Mouse (Mus musculus) brown adipose tissue, adult 24 weeks (tissue): ENCODE data around the gene Sel1l3. TPM values are rescaled to one million over a fixed set of nuclear protein-coding genes. Genes with fewer than 3 reads are reported as not detected.

ENCODE experiments used
- H3K27ac ChIP-seq: fragments of 200-500 bp; replicated peaks from 2 replicates; pipeline ENCODE4 v1.5.1; 2012; ENCODE audit warnings: low read depth, mild to moderate bottlenecking, low read length
- H3K4me1 ChIP-seq: fragments of 200-500 bp; 2 replicates; pipeline ENCODE4 v1.6.1; 2012; ENCODE audit warnings: low read length, mixed read lengths; ENCODE audit not compliant: control insufficient read depth, insufficient read depth, insufficient read length
- H3K4me3 ChIP-seq: fragments of 200-500 bp; 2 replicates; pipeline ENCODE4 v1.5.1; 2012; ENCODE audit warnings: low read depth, mild to moderate bottlenecking, low read length, moderate library complexity; ENCODE audit not compliant: insufficient read depth
- polyA plus RNA-seq: library from polyadenylated mRNA; stranded (reverse); fragments of >200 nt; gene quantifications from 2 replicates; pipeline ENCODE4 v1.2.4, GENCODE M21; 2012; ENCODE audit not compliant: missing spikeins, insufficient read depth, insufficient read length

Gene Sel1l3
- polyA plus RNA-seq, result 0.25 and 0.48 TPM in 2 replicates

DNA sequence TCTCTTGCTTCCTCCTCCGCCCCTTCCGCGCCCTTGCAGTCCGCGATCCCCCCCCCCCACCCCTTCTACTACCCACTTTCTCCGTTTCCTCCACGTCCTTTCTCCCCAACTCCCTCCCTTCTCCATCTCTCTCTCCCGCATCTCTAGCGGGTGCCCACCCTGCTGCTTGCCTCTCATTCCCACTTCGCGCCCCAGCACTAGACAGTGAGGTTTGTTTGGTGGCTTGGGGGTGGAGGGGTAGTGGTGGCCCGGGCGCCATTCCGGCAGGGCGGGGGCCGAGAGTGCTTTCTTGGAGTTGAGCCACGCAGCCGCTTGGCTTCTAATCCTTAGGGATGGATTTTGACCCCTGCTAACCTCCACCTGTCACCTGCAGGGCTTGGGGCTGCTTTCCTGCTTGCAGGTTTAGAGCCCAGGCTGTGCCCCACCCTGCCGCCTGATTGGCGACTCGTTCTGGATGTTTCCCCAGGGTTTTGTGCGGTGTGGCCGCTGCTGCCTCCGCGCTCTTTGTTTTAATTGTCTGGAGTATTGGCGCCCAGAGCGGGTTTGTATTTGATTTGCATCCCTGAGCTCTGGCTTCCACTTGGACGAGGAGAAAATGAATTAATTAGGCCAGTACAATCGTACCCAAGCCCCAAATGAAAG lies at the start of gene Sel1l3:
TSS of gene Sel1l3 (minus strand) at position 217 of the 642 bp plus-strand sequence.
- no peak within 1 kb of the TSS for H3K27ac ChIP-seq
- peaks cover 3% of the 10 kb centered on the region; the same call in 1 of the 2 replicates for H3K4me1 ChIP-seq
- peak within 1 kb of the TSS; percentile 40 for H3K4me3 ChIP-seq

DNA sequence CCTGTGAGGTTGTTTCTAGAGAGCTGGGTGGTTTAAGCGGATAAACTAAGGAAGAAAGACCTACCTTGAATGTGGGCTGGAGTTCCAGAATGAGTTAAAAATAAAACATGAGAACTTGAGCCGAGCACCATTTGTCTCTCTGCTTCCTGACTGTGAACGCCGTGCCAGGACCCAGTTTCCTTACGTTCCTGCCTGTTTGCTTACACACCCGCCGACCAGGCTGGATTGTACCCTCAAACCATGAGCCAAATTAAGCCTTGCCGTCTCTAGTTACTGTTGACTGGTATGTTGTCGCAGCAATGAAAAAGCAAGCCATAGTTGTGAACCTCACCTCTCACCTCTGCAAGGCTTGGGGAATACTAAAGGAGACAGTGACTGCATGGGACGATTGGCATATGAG lies 48.3 kb upstream of the Sel1l3 start:
- H3K4me1 ChIP-seq, result no peaks in the 10 kb centered on the region; the same call in 1 of the 2 replicates
- H3K27ac ChIP-seq, result no peak overlapping the region
- no peak overlapping the region for H3K4me3 ChIP-seq

DNA sequence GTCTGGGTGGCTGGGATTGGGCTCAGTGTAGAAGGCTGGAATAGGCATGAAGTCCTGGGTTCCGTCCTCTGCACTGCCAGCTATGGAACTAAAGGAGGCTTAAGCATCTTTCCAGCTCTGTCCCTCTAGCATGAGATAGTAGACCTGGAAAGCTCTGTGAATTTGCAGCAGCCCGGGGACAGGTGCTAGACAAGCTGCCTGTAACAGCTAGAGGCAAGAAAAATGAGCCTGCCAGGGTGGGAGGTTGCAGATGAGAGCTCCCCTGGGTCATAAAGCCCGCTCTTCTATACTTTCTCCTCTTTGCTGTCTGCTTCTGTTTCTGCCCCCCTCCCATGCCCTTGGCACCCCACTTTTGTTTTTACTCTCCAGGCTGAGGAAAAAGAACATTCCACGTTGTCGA lies 46.2 kb upstream of the Sel1l3 start:
- no peak overlapping the region for H3K27ac ChIP-seq
- H3K4me1 ChIP-seq, result no peaks in the 10 kb centered on the region; the same call in 1 of the 2 replicates
- no peak overlapping the region for H3K4me3 ChIP-seq

GRCm38 (mm10) chr5:53258038-53258786 lies 44.5 kb upstream of the Sel1l3 start:
- Histone ChIP-seq H3K4me3 (peak overlapping the region; percentile 4; the same call in 1 of the 2 replicates), H3K27ac (no peak overlapping the region)

DNA sequence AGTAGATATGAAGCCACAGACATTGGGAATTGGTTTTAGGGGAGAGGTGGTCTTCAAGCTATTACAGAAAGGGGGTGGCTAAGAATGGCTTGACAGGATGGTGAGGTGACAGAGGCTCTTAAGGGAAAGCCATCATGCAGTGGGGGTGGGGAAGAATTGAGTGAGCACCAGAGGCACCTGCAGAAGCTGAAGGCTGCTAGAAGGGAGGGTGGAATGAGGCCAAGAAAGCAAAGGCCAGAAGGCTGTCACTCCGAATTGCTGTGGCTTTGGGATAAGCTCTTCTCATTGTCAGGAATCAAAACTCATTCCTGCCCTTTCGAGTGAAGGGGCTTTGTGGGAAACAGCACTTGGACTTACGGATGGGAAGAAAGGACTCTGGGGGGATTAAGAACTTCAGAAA lies 41.1 kb upstream of the Sel1l3 start:
- Histone ChIP-seq H3K4me1 (no peaks in the 10 kb centered on the region; the same call in 1 of the 2 replicates), H3K4me3 (no peak overlapping the region), H3K27ac (no peak overlapping the region)

More at GRCm38 (mm10) chr5:53258038-53258786, 44.5 kb upstream of the Sel1l3 start:
- H3K4me1 ChIP-seq, result no peaks in the 10 kb centered on the region; the same call in 1 of the 2 replicates

GRCm38 (mm10) chr5:53254154-53254553 lies 40.4 kb upstream of the Sel1l3 start:
- no peak overlapping the region for H3K27ac ChIP-seq
- H3K4me1 ChIP-seq, result no peaks in the 10 kb centered on the region; the same call in 1 of the 2 replicates
- H3K4me3 ChIP-seq, result no peak overlapping the region

- Histone ChIP-seq H3K4me3 (no peak overlapping the region), H3K27ac (no peak overlapping the region), H3K4me1 (no peaks in the 10 kb centered on the region; the same call in 1 of the 2 replicates)
These were observed 35.8 kb upstream of the Sel1l3 start for GRCm38 (mm10) chr5:53249431-53250061.

GRCm38 (mm10) chr5:53248499-53248898 lies 34.8 kb upstream of the Sel1l3 start:
- Histone ChIP-seq H3K27ac (no peak overlapping the region), H3K4me1 (no peaks in the 10 kb centered on the region; the same call in 1 of the 2 replicates)

GRCm38 (mm10) chr5:53243933-53244332 lies 30.2 kb upstream of the Sel1l3 start:
- no peak overlapping the region for H3K27ac ChIP-seq
- no peaks in the 10 kb centered on the region; the same call in 1 of the 2 replicates for H3K4me1 ChIP-seq
- no peak overlapping the region for H3K4me3 ChIP-seq

More at GRCm38 (mm10) chr5:53248499-53248898, 34.8 kb upstream of the Sel1l3 start:
- H3K4me3 ChIP-seq, result no peak overlapping the region

DNA sequence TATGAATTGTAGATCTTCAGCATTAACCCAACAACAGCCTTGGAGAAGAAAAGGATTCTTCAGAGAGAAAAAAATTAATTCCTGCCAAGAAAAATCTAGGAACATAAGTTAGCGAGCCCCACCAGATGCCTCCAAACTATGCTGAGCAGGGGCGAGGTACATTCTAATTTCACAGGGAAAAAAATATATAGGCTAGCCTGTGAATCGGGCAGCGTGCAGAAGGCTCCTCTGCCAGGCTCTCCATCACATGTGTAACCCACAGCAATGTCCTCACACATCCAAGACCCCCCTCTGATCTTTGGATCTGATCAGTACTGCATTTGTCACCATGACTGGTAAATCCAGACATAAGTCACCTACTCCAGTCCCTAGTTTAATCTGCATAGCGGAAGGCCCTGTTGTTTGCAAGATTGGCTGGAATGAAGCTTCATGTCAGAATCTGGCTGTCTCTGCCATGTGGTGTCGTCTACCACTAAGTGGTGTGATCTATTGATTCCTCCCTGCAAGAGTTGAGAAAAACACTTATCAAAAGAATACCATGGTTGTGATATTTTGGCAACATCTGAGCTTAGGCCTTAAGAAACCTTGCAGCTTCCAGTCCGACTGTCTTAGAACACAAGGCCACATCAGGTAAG lies 29.3 kb upstream of the Sel1l3 start:
- no peak overlapping the region for H3K27ac ChIP-seq
- H3K4me1 ChIP-seq, result no peaks in the 10 kb centered on the region
- H3K4me3 ChIP-seq, result no peak overlapping the region

DNA sequence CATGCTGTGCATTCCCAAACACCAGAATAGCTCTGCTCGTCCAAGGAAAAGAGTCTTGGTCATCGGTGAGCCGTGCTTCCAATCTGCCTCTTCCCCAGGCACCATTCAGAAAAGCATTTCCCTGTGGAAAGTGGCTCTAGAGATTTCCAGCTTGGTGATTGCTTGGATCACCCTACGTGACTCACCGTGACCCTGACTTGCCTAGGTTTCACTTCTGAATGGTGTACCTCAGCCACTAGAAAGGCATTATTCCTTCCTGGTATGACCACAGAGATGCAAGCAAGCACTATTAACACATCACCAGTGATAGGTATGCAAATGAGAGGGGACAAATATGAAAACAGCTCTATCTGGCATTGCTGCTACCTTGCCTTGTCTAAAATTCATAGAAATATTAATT lies 28.2 kb upstream of the Sel1l3 start:
- H3K4me1 ChIP-seq, result no peaks in the 10 kb centered on the region
- no peak overlapping the region for H3K27ac ChIP-seq
- H3K4me3 ChIP-seq, result no peak overlapping the region

GRCm38 (mm10) chr5:53241109-53241508 lies 27.4 kb upstream of the Sel1l3 start:
- Histone ChIP-seq H3K4me1 (no peaks in the 10 kb centered on the region), H3K4me3 (no peak overlapping the region), H3K27ac (no peak overlapping the region)

DNA sequence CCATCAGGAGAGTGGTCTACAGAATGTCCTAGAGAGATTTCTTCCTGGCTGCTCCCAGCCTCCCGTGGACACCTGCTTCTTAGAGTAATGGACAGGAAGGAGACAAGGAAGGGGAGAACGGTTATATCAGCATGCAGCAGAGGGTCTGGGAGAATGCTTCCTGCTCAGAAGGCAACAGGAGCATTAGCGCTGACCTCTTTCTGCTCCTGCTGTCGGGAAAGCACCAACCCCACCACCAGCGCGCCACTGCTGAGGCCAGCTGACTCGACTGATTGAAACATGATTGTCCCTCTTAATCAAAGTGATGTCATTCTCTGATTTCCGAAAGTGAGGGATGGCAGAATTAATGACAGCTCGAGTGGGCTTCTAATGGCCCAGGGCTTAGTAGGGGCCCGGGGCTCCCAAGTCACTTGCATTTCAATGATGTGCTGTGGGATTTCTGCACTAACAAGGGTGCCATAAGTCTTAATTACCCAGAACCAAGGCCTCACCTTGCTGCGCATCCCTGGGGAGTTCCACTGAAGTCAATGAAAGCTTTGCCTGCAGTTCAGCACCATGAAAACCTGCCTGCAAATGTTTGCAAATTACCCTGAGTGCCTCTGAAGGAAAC lies 26.2 kb upstream of the Sel1l3 start:
- no peak overlapping the region for H3K27ac ChIP-seq
- no peak overlapping the region for H3K4me3 ChIP-seq
- no peaks in the 10 kb centered on the region; the same call in 1 of the 2 replicates for H3K4me1 ChIP-seq

DNA sequence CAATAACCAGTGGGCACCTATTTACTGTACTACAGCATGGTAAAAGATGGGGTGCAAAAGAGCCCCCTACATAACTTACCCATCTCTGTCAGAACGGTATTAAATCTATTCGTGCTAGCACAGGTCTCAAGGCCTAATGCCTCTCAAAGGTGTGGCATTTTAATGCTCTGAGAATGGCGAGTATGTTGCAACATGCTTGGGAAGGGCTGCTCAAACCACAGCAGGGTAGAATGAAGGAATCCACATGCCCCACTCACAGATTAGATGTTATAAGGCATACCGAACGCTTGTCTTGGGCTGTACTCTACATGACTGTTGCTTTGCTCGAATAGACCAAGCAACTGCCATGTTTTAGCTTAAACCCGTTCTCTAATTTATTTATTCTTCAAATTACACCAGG lies 25.5 kb upstream of the Sel1l3 start:
- no peaks in the 10 kb centered on the region; the same call in 1 of the 2 replicates for H3K4me1 ChIP-seq
- no peak overlapping the region for H3K27ac ChIP-seq
- no peak overlapping the region for H3K4me3 ChIP-seq
